Mouse (Mus musculus): Measurements from ENCODE around the gene Cadm1. TPM values are rescaled to one million over a fixed set of nuclear protein-coding genes. Genes with fewer than 3 reads are reported as not detected.

Gene Cadm1
- polyA plus RNA-seq (2015; fragmentation: Nextera tagmentation; extraction: Ambion mirVana), result 218 and 226 TPM in 2 replicates

- no peaks in the 10 kb centered on the region for H3K36me3 ChIP-seq (ENCODE audit: control insufficient read depth, insufficient read depth, low read length)
- no peaks in the 10 kb centered on the region for H3K9me3 ChIP-seq (ENCODE audit: control insufficient read depth, low read length)
- H3K9ac ChIP-seq (ENCODE audit: low read depth, low read length), result peak within 1 kb of the TSS; percentile 95
- H3K4me2 ChIP-seq (ENCODE audit: low read length), result peak within 1 kb of the TSS; percentile 61
- no peaks in the 10 kb centered on the region for H3K27me3 ChIP-seq (replicated peaks; ENCODE audit: control insufficient read depth, insufficient read depth, low read length)
- H3K4me3 ChIP-seq (ENCODE audit: low read length), result peak within 1 kb of the TSS; percentile 92
- peak within 1 kb of the TSS; percentile 93 for H3K27ac ChIP-seq (ENCODE audit: low read depth, low read length)
- peak; percentile 97 for ATAC-seq
- under 1% methylated on average over 59 of the region's 72 CpGs for WGBS
- peaks cover 9% of the 10 kb centered on the region for H3K4me1 ChIP-seq (ENCODE audit: control insufficient read depth, insufficient read depth, low read depth, low read length)
Observed at GRCm38 (mm10) chr9:47529602-47530450, at the start of gene Cadm1. TSS of gene Cadm1 (plus strand) at chr9:47530173.

DNA sequence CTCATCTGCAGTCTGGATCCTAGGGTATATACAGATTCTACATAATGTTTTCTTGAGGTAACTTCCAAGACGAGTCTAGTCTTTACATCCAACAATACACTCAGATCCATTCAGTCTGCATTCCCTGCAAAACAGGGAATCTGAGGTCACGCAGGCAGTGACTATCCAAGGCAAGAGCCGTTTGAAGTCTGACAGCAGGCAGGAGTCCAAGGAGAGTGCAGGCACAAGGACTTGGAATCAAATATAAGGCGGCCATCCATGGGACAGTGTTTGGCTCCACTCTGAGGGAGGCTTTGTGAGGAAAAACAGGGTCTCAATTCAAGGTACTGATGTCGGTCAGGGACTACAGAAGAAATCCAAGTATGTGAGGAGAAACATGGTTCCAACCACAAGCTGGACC lies 45.5 kb upstream of the Cadm1 start:
- Histone ChIP-seq H3K4me3 (ENCODE audit: low read length) (no peak overlapping the region), H3K9me3 (ENCODE audit: control insufficient read depth, low read length) (no peaks in the 10 kb centered on the region), H3K27me3 (replicated peaks; ENCODE audit: control insufficient read depth, insufficient read depth, low read length) (no peaks in the 10 kb centered on the region), H3K4me2 (ENCODE audit: low read length) (no peak overlapping the region), H3K27ac (ENCODE audit: low read depth, low read length) (no peak overlapping the region), H3K9ac (ENCODE audit: low read depth, low read length) (no peak overlapping the region), H3K4me1 (ENCODE audit: control insufficient read depth, insufficient read depth, low read depth, low read length) (no peaks in the 10 kb centered on the region), H3K36me3 (ENCODE audit: control insufficient read depth, insufficient read depth, low read length) (no peaks in the 10 kb centered on the region)
- ATAC-seq, result no peak
- 74% methylated on average over 5 of the region's 5 CpGs for WGBS

DNA sequence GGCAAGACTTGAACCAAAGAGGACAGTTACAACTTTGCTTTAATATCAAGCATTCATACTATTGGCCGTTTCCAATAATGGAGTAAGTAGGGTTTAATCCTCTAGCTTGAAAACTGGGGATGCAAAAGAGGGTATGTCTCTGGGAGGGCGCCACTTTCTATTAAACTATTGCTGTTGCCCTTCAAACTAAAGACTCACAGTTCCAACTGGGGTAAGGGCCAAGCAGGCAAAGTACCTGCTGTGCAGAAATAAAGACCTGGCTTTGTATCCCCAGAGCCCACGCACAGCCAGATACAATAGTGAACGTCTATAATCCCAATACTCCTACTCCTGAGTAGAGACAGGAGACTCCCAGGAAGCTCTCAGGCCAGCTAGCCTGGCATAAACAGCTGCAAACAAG lies 44.8 kb upstream of the Cadm1 start:
- Histone ChIP-seq H3K4me3 (ENCODE audit: low read length) (no peak overlapping the region), H3K4me2 (ENCODE audit: low read length) (no peak overlapping the region), H3K27me3 (replicated peaks; ENCODE audit: control insufficient read depth, insufficient read depth, low read length) (no peaks in the 10 kb centered on the region), H3K4me1 (ENCODE audit: control insufficient read depth, insufficient read depth, low read depth, low read length) (no peaks in the 10 kb centered on the region), H3K9me3 (ENCODE audit: control insufficient read depth, low read length) (no peaks in the 10 kb centered on the region), H3K9ac (ENCODE audit: low read depth, low read length) (no peak overlapping the region), H3K27ac (ENCODE audit: low read depth, low read length) (no peak overlapping the region), H3K36me3 (ENCODE audit: control insufficient read depth, insufficient read depth, low read length) (no peaks in the 10 kb centered on the region)
- WGBS, result 56% methylated on average over 4 of the region's 4 CpGs
- ATAC-seq, result no peak

- Histone ChIP-seq H3K4me1 (ENCODE audit: control insufficient read depth, insufficient read depth, low read depth, low read length) (no peaks in the 10 kb centered on the region), H3K9me3 (ENCODE audit: control insufficient read depth, low read length) (no peaks in the 10 kb centered on the region), H3K4me3 (ENCODE audit: low read length) (no peak overlapping the region), H3K9ac (ENCODE audit: low read depth, low read length) (no peak overlapping the region), H3K36me3 (ENCODE audit: control insufficient read depth, insufficient read depth, low read length) (no peaks in the 10 kb centered on the region), H3K27ac (ENCODE audit: low read depth, low read length) (no peak overlapping the region), H3K4me2 (ENCODE audit: low read length) (no peak overlapping the region), H3K27me3 (replicated peaks; ENCODE audit: control insufficient read depth, insufficient read depth, low read length) (no peaks in the 10 kb centered on the region)
- ATAC-seq, result no peak
- WGBS, result 13% methylated on average over 3 of the region's 3 CpGs
Observed at GRCm38 (mm10) chr9:47499761-47500160, 30.2 kb upstream of the Cadm1 start.

DNA sequence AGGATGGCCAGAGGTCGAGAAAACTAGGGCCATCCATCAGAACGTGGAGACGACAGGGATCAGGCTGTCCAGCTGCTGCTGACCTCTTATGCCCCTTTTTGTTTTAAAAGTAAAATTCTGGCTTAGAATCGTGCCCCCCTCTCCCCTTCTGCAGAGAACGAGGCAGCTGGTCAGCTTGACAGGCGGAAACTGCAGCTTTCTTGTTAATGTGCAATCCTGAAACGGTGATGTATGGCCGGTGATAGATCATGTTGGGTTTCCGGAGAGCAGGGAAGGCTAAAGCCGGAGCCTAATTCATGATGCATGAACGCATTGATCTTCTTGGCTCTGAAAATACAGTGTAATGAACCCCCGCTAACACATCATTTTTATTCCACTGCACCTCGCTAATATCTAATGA lies 24.0 kb upstream of the Cadm1 start:
- Histone ChIP-seq H3K9ac (ENCODE audit: low read depth, low read length) (no peak overlapping the region), H3K4me1 (ENCODE audit: control insufficient read depth, insufficient read depth, low read depth, low read length) (peaks cover 11% of the 10 kb centered on the region), H3K27me3 (replicated peaks; ENCODE audit: control insufficient read depth, insufficient read depth, low read length) (no peaks in the 10 kb centered on the region), H3K36me3 (ENCODE audit: control insufficient read depth, insufficient read depth, low read length) (no peaks in the 10 kb centered on the region), H3K4me2 (ENCODE audit: low read length) (no peak overlapping the region), H3K27ac (ENCODE audit: low read depth, low read length) (no peak overlapping the region), H3K4me3 (ENCODE audit: low read length) (no peak overlapping the region), H3K9me3 (ENCODE audit: control insufficient read depth, low read length) (no peaks in the 10 kb centered on the region)
- WGBS, result 49% methylated on average over 13 of the region's 13 CpGs
- ATAC-seq, result no peak

- no peak overlapping the region for H3K9ac ChIP-seq (ENCODE audit: low read depth, low read length)
- ATAC-seq, result no peak
- H3K9me3 ChIP-seq (ENCODE audit: control insufficient read depth, low read length), result no peaks in the 10 kb centered on the region
- no peak overlapping the region for H3K27ac ChIP-seq (ENCODE audit: low read depth, low read length)
- peaks cover 11% of the 10 kb centered on the region for H3K4me1 ChIP-seq (ENCODE audit: control insufficient read depth, insufficient read depth, low read depth, low read length)
- no peaks in the 10 kb centered on the region for H3K36me3 ChIP-seq (ENCODE audit: control insufficient read depth, insufficient read depth, low read length)
- WGBS, result 88% methylated on average over 17 of the region's 17 CpGs
- H3K4me2 ChIP-seq (ENCODE audit: low read length), result no peak overlapping the region
- no peaks in the 10 kb centered on the region for H3K27me3 ChIP-seq (replicated peaks; ENCODE audit: control insufficient read depth, insufficient read depth, low read length)
- H3K4me3 ChIP-seq (ENCODE audit: low read length), result no peak overlapping the region
Observed at GRCm38 (mm10) chr9:47506876-47507275, 23.1 kb upstream of the Cadm1 start.

DNA sequence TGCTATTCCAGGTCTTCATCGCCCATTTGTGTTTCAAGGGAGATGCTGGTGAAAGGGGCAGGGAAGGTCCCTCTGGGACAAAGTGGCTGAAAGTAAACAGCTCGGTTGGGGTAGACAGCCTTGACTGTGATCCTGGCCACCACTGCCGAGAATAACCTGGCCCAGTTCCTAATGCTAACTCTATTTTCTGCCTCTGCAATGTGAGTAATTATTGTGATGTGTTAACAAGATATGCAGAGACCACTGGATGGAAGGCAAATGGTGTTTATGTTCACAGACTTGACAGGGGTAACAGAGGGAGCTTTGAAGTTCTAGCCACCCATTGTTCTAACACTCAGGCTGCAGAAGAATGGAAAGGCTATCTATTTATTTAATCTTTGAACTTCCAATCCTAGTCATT lies 21.9 kb upstream of the Cadm1 start:
- Histone ChIP-seq H3K4me1 (ENCODE audit: control insufficient read depth, insufficient read depth, low read depth, low read length) (peaks cover 11% of the 10 kb centered on the region), H3K9ac (ENCODE audit: low read depth, low read length) (no peak overlapping the region), H3K27me3 (replicated peaks; ENCODE audit: control insufficient read depth, insufficient read depth, low read length) (no peaks in the 10 kb centered on the region), H3K27ac (ENCODE audit: low read depth, low read length) (no peak overlapping the region), H3K36me3 (ENCODE audit: control insufficient read depth, insufficient read depth, low read length) (no peaks in the 10 kb centered on the region), H3K4me3 (ENCODE audit: low read length) (no peak overlapping the region), H3K9me3 (ENCODE audit: control insufficient read depth, low read length) (no peaks in the 10 kb centered on the region), H3K4me2 (ENCODE audit: low read length) (no peak overlapping the region)
- WGBS, result 43% methylated on average over 3 of the region's 3 CpGs
- no peak for ATAC-seq

GRCm38 (mm10) chr9:47512521-47512920 lies 17.5 kb upstream of the Cadm1 start:
- Histone ChIP-seq H3K4me3 (ENCODE audit: low read length) (no peak overlapping the region), H3K36me3 (ENCODE audit: control insufficient read depth, insufficient read depth, low read length) (no peaks in the 10 kb centered on the region), H3K9me3 (ENCODE audit: control insufficient read depth, low read length) (no peaks in the 10 kb centered on the region), H3K4me1 (ENCODE audit: control insufficient read depth, insufficient read depth, low read depth, low read length) (no peaks in the 10 kb centered on the region), H3K9ac (ENCODE audit: low read depth, low read length) (no peak overlapping the region), H3K27ac (ENCODE audit: low read depth, low read length) (no peak overlapping the region), H3K4me2 (ENCODE audit: low read length) (no peak overlapping the region), H3K27me3 (replicated peaks; ENCODE audit: control insufficient read depth, insufficient read depth, low read length) (no peaks in the 10 kb centered on the region)
- no peak for ATAC-seq
- 96% methylated on average over 3 of the region's 3 CpGs for WGBS

- Histone ChIP-seq H3K9ac (ENCODE audit: low read depth, low read length) (no peak overlapping the region), H3K27me3 (replicated peaks; ENCODE audit: control insufficient read depth, insufficient read depth, low read length) (no peaks in the 10 kb centered on the region), H3K4me3 (ENCODE audit: low read length) (no peak overlapping the region), H3K27ac (ENCODE audit: low read depth, low read length) (no peak overlapping the region), H3K9me3 (ENCODE audit: control insufficient read depth, low read length) (no peaks in the 10 kb centered on the region), H3K4me2 (ENCODE audit: low read length) (no peak overlapping the region), H3K36me3 (ENCODE audit: control insufficient read depth, insufficient read depth, low read length) (no peaks in the 10 kb centered on the region), H3K4me1 (ENCODE audit: control insufficient read depth, insufficient read depth, low read depth, low read length) (no peaks in the 10 kb centered on the region)
- no peak for ATAC-seq
- WGBS, result 20% methylated on average over 8 of the region's 8 CpGs
Observed at GRCm38 (mm10) chr9:47514318-47514717, 15.7 kb upstream of the Cadm1 start.

Data from hindbrain, embryonic 16.5 days (tissue).